Mouse (Mus musculus) spleen, adult 2 months (tissue): ENCODE results near the gene Dennd6b. TPM values are rescaled to one million over a fixed set of nuclear protein-coding genes. Genes with fewer than 3 reads are reported as not detected.
A peak's percentile ranks its signal among the peaks of the same experiment; 100 is the strongest.

Experiments
- DNase-seq, 2 experiments: peaks; one replicate each; pipeline versions ENCODE4 v3.0.0 to v3.0.0-alpha.2; 2012 to 2021; ENCODE audit warnings: low spot score in 2 of 2, low read depth in 1 of 2
- H3K27ac ChIP-seq: fragments of 200-500 bp; 2 replicates; pipeline ENCODE4 v1.5.1; 2012; ENCODE audit warnings: low read length, inconsistent platforms; ENCODE audit not compliant: insufficient read depth
- H3K27me3 ChIP-seq: fragments of 200-500 bp; 2 replicates; pipeline ENCODE4 v1.6.1; 2012; ENCODE audit warnings: mild to moderate bottlenecking, moderate library complexity, low read length, inconsistent platforms; ENCODE audit not compliant: control insufficient read depth, insufficient read depth
- H3K36me3 ChIP-seq: fragments of 200-500 bp; 2 replicates; pipeline ENCODE4 v1.6.1; 2012; ENCODE audit warnings: mild to moderate bottlenecking, low read length, inconsistent platforms; ENCODE audit not compliant: control insufficient read depth, insufficient read depth
- H3K4me1 ChIP-seq: fragments of 200-500 bp; 2 replicates; pipeline ENCODE4 v1.6.1; 2011; ENCODE audit warnings: inconsistent platforms; ENCODE audit not compliant: control insufficient read depth, insufficient read depth, insufficient read length
- H3K4me3 ChIP-seq: fragments of 200-500 bp; 2 replicates; pipeline ENCODE4 v1.5.1; 2011; ENCODE audit warnings: mild to moderate bottlenecking, inconsistent platforms; ENCODE audit not compliant: insufficient read depth, insufficient read length; ENCODE audit errors: extremely low read depth
- CTCF ChIP-seq: fragments of 200-500 bp; IDR thresholded peaks from 2 replicates; pipeline ENCODE4 v1.5.1; 2011; ENCODE audit warnings: mild to moderate bottlenecking, inconsistent platforms; ENCODE audit not compliant: insufficient read depth, insufficient read length, insufficient replicate concordance; ENCODE audit errors: extremely low read depth
- POLR2A ChIP-seq: fragments of 200-500 bp; IDR thresholded peaks from 2 replicates; pipeline ENCODE4 v1.6.1; 2011; ENCODE audit warnings: low read depth, low read length, inconsistent platforms
- WGBS: fragments of 180-500 bp; shearing (Covaris S2); methylation state at CpG from one replicate; pipeline ENCODE4 v1.1.7; 2018; 5-methylcytosine and 5-hydroxymethylcytosine counted together
- polyA plus RNA-seq: library from polyadenylated mRNA; depleted of rRNA; stranded (reverse); fragments of >200 nt; gene quantifications from 2 replicates; pipeline ENCODE4 v1.2.3, GENCODE M21; 2012

The Dennd6b gene
- polyA plus RNA-seq, 1 experiment: 25.2 TPM

GRCm38 (mm10) chr15:89173906-89174214 is 22.4 kb downstream of the Dennd6b start:
- DNase-seq: peak in 1 of 2 experiments; percentile 40
- Histone ChIP-seq H3K4me3 (peak overlapping the region; percentile 66; the same call in 1 of the 2 replicates), H3K4me1 (peaks cover 26% of the 10 kb centered on the region; the same call in 1 of the 2 replicates), H3K36me3 (no peaks in the 10 kb centered on the region), H3K27me3 (no peaks in the 10 kb centered on the region), H3K27ac (no peak overlapping the region; the same call in 1 of the 2 replicates)
- no peak for TF ChIP-seq CTCF
- TF ChIP-seq POLR2A: no peak
- 13% methylated on average over 15 of the region's 15 CpGs for WGBS

DNA sequence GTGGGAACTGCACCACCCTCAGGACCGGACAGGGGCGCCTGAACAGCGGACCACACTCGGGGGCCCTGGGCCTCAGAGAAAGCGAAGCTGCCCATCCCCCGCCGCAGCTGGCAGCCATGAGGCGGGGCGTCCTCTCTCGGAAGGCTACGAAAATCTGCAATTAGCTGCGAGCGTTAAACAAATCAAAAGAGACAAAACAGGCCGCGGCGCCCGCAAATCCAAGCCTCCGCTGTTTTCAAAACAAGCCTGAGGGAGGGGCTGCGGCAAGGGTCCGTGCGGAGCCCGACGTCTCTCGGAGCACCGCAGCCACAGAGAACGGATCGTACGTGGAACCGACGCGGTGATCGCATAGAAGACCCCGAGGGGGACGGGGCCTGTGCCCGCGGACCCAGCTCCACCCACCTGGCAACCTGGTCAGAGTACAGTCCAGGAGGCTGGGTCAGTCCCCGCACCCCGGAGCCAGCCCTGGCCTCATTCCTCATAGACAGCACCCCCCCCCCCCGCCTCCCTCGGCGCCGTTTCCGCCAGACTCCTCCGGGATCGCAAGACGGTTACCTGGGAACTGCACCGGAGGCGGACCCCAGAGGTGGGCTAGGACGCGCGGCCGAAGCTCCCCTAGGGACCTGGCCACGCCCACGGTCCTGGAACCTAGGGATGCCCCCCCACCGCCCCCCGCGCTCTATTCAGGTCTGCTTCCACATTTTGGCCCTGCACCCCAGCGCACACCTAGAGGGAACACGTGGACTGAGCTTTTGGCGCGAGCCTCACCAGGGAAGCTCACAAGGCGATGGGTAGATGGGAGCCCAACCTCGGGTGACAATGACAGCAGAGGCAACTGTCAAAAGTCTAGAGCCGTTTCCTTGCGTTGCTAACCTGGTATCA is 23.0 kb downstream of the Dennd6b start:
- Histone ChIP-seq H3K4me3 (peak overlapping the region; percentile 66), H3K36me3 (no peaks in the 10 kb centered on the region), H3K27ac (peak overlapping the region; percentile 55), H3K27me3 (no peaks in the 10 kb centered on the region), H3K4me1 (peaks cover 22% of the 10 kb centered on the region; the same call in 1 of the 2 replicates)
- TF ChIP-seq POLR2A: no peak
- TF ChIP-seq CTCF: no peak
- under 1% methylated on average over 65 of the region's 65 CpGs for WGBS
- DNase-seq: no peak

- Histone ChIP-seq H3K27ac (peak overlapping the region; percentile 55), H3K4me3 (peak overlapping the region; percentile 66), H3K36me3 (no peaks in the 10 kb centered on the region), H3K27me3 (no peaks in the 10 kb centered on the region), H3K4me1 (peaks cover 17% of the 10 kb centered on the region; the same call in 1 of the 2 replicates)
- 27% methylated on average over 17 of the region's 17 CpGs for WGBS
- TF ChIP-seq POLR2A: no peak
- TF ChIP-seq CTCF: no peak
- DNase-seq: no peak
Observed at GRCm38 (mm10) chr15:89172276-89172935, 23.9 kb downstream of the Dennd6b start.

DNA sequence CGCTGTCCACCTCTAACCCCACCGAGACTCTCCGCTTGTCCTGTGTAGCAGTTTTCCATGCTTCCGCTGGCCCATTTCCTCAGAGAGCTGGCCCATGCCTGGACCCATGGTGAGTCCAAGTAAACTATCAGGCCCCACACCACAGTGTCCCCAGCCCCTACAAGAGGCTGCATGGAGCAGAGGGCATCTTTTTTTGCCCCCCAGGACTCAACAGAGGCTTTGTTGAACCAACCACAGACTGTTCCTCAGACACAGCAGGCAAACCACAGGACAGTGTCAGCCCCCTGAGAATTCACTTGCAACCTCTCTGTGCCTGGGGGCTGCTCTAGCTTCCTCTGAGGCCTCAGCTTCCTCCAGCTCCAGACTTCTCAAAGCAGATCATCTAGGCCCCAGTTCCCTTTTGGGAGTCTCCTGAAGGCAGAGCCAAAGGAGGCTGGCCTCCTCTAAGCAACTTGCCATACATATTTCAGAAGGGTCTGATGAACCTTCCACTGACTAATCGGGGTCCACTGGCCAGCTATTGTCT is 24.7 kb downstream of the Dennd6b start:
- no peak for DNase-seq
- Histone ChIP-seq H3K27me3 (no peaks in the 10 kb centered on the region), H3K4me3 (no peak overlapping the region), H3K27ac (no peak overlapping the region), H3K4me1 (peaks cover 10% of the 10 kb centered on the region; the same call in 1 of the 2 replicates), H3K36me3 (no peaks in the 10 kb centered on the region)
- 73% methylated on average over 5 of the region's 5 CpGs for WGBS
- no peak for TF ChIP-seq POLR2A
- no peak for TF ChIP-seq CTCF

GRCm38 (mm10) chr15:89170102-89170501 is 26.2 kb downstream of the Dennd6b start:
- no peak for TF ChIP-seq POLR2A
- TF ChIP-seq CTCF: no peak
- Histone ChIP-seq H3K4me3 (no peak overlapping the region), H3K36me3 (0 out of 2 replicates have a peak, but pooled peaks cover 1% of the 10 kb centered on the region), H3K27ac (peak overlapping the region; percentile 29; the same call in 1 of the 2 replicates), H3K27me3 (no peaks in the 10 kb centered on the region), H3K4me1 (peaks cover 10% of the 10 kb centered on the region; the same call in 1 of the 2 replicates)
- DNase-seq: no peak
- 78% methylated on average over 3 of the region's 3 CpGs for WGBS

DNA sequence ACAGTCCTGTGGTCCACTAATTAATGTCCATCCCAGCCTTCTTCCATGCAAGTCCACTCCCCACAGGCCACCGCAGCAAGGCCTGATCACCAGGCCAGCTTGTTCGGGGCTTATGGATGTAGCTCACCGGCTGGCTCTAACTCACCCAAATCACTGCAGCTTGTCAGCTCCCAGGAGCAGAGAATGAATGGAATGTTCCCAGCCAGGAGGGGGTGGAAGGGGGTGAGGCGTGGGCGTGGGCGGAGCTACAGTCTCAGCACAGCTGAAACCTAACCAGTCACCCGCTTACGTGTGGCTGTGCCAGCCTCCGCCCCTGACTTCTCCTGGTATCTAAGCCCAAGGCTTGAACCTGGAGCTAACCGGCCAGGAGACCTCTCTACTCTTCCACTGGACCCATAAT is 26.9 kb downstream of the Dennd6b start:
- 0 out of 2 replicates have a peak, but pooled peaks cover 1% of the 10 kb centered on the region for H3K36me3 ChIP-seq
- no peak overlapping the region for H3K4me3 ChIP-seq
- no peak overlapping the region for H3K27ac ChIP-seq
- no peaks in the 10 kb centered on the region for H3K27me3 ChIP-seq
- H3K4me1 ChIP-seq: peaks cover 10% of the 10 kb centered on the region; the same call in 1 of the 2 replicates
- TF ChIP-seq POLR2A: no peak
- no peak for TF ChIP-seq CTCF
- 82% methylated on average over 10 of the region's 10 CpGs for WGBS
- DNase-seq: no peak
